Mouse (Mus musculus) forebrain, postnatal 0 days (tissue): Measurements from ENCODE around the gene Syn3. TPM values are rescaled to one million over a fixed set of nuclear protein-coding genes. Genes with fewer than 3 reads are reported as not detected.

Experiments
- ATAC-seq: fragments of 200-750 bp; cut with Nextera tagmentation; 2 replicates; pipeline ENCODE4 v1.8.0; 2017; ENCODE audit warnings: mild to moderate bottlenecking, moderate library complexity
- DNase-seq: peaks from one replicate; pipeline ENCODE4 v3.0.0-alpha.2; 2015
- H3K27ac ChIP-seq: fragments of 300-500 bp; sonication (generic); 2 replicates; pipeline ENCODE4 v1.5.1; 2014; ENCODE audit warnings: low read depth, mild to moderate bottlenecking, antibody characterized with exemption, low read length, moderate library complexity, mixed read lengths
- H3K27me3 ChIP-seq: fragments of 300-500 bp; sonication (generic); 2 replicates; pipeline ENCODE4 v1.6.1; 2014; ENCODE audit warnings: mild to moderate bottlenecking, low read length, mixed read lengths; ENCODE audit not compliant: insufficient read depth
- H3K36me3 ChIP-seq: fragments of 300-500 bp; sonication (generic); 2 replicates; pipeline ENCODE4 v1.6.1; 2014; ENCODE audit warnings: mild to moderate bottlenecking, moderate library complexity; ENCODE audit not compliant: insufficient read depth
- H3K4me1 ChIP-seq: fragments of 300-500 bp; sonication (generic); 2 replicates; pipeline ENCODE4 v1.6.1; 2014; ENCODE audit warnings: antibody characterized with exemption; ENCODE audit not compliant: insufficient read depth
- H3K4me2 ChIP-seq: fragments of 300-500 bp; sonication (generic); 2 replicates; pipeline ENCODE4 v1.6.1; 2014; ENCODE audit warnings: low read depth, mild to moderate bottlenecking, moderate library complexity
- H3K4me3 ChIP-seq: fragments of 300-500 bp; sonication (generic); 2 replicates; pipeline ENCODE4 v1.5.1; 2014; ENCODE audit warnings: low read depth, low read length, mixed read lengths
- H3K9ac ChIP-seq: fragments of 300-500 bp; sonication (generic); 2 replicates; pipeline ENCODE4 v1.6.1; 2014; ENCODE audit warnings: mild to moderate bottlenecking
- H3K9me3 ChIP-seq: fragments of 300-500 bp; sonication (generic); 2 replicates; pipeline ENCODE4 v1.6.1; 2016; ENCODE audit warnings: low read length
- CTCF ChIP-seq: sonication (generic); IDR thresholded peaks from 2 replicates; pipeline ENCODE4 v1.5.1; 2016; ENCODE audit warnings: antibody characterized with exemption, control low read depth, low read depth
- WGBS: fragments of 180-500 bp; shearing (Covaris S2); extraction: QIAGEN DNeasy Blood & Tissue Kit; methylation state at CpG from one replicate; pipeline ENCODE4 v1.1.7; 2014; 5-methylcytosine and 5-hydroxymethylcytosine counted together
- polyA plus RNA-seq: library from polyadenylated mRNA; unstranded; fragments of >200 nt; fragmentation: Nextera tagmentation; extraction: Ambion mirVana; gene quantifications from 2 replicates; pipeline ENCODE4 v1.2.1, GENCODE M21; 2015
- total RNA-seq: library from RNA; depleted of rRNA; stranded (reverse); fragments of >200 nt; gene quantifications from 2 replicates; pipeline ENCODE4 v1.2.3, GENCODE M21; 2014

Syn3 gene
- total and polyA plus RNA-seq, 2 experiments from 2014 or later, result 16.4 to 47.6 TPM

GRCm38 (mm10) chr10:86389913-86390312, 108.8 kb downstream of the Syn3 start:
- no peak for TF ChIP-seq CTCF
- 13% methylated on average over 2 of the region's 2 CpGs for WGBS

GRCm38 (mm10) chr10:86389357-86389756, 109.3 kb downstream of the Syn3 start:
- no peaks in the 10 kb centered on the region for H3K9me3 ChIP-seq
- 75% methylated on average over 3 of the region's 3 CpGs for WGBS
- DNase-seq (no peak), ATAC-seq (no peak)
- peaks cover 4% of the 10 kb centered on the region; the same call in 1 of the 2 replicates for H3K4me1 ChIP-seq
- H3K36me3 ChIP-seq, result no peaks in the 10 kb centered on the region
- no peak for TF ChIP-seq CTCF
- H3K4me3 ChIP-seq, result no peak overlapping the region
- no peak overlapping the region for H3K27ac ChIP-seq
- H3K9ac ChIP-seq, result no peak overlapping the region
- no peak overlapping the region for H3K4me2 ChIP-seq
- no peaks in the 10 kb centered on the region for H3K27me3 ChIP-seq

More at GRCm38 (mm10) chr10:86389913-86390312, 108.8 kb downstream of the Syn3 start:
- Histone ChIP-seq H3K9me3 (0 out of 2 replicates have a peak, but pooled peaks cover 3% of the 10 kb centered on the region), H3K4me1 (peaks cover 4% of the 10 kb centered on the region; the same call in 1 of the 2 replicates), H3K27ac (no peak overlapping the region), H3K27me3 (no peaks in the 10 kb centered on the region), H3K4me2 (no peak overlapping the region), H3K36me3 (no peaks in the 10 kb centered on the region), H3K9ac (no peak overlapping the region), H3K4me3 (no peak overlapping the region)
- ATAC-seq, result peak; percentile 78
- peak; percentile 38 for DNase-seq

- no peak overlapping the region for H3K4me2 ChIP-seq
- WGBS, result 62% methylated on average over 6 of the region's 6 CpGs
- peaks cover 4% of the 10 kb centered on the region; the same call in 1 of the 2 replicates for H3K4me1 ChIP-seq
- H3K9ac ChIP-seq, result no peak overlapping the region
- H3K4me3 ChIP-seq, result no peak overlapping the region
- ATAC-seq (peak; percentile 47), DNase-seq (peak; percentile 42)
- TF ChIP-seq CTCF, result no peak
- H3K9me3 ChIP-seq, result no peaks in the 10 kb centered on the region
- no peaks in the 10 kb centered on the region for H3K36me3 ChIP-seq
- 0 out of 2 replicates have a peak overlapping the region, but pooled peaks have one; percentile 35 for H3K27ac ChIP-seq
- H3K27me3 ChIP-seq, result no peaks in the 10 kb centered on the region
Observed at GRCm38 (mm10) chr10:86388803-86389202, 109.9 kb downstream of the Syn3 start.

- H3K4me2 ChIP-seq, result no peak overlapping the region
- no peaks in the 10 kb centered on the region for H3K9me3 ChIP-seq
- no peaks in the 10 kb centered on the region for H3K36me3 ChIP-seq
- ATAC-seq, result peak; percentile 19; the same call in 1 of the 2 replicates
- TF ChIP-seq CTCF, result no peak
- H3K4me1 ChIP-seq, result peaks cover 4% of the 10 kb centered on the region; the same call in 1 of the 2 replicates
- 62% methylated on average over 5 of the region's 5 CpGs for WGBS
- H3K27me3 ChIP-seq, result no peaks in the 10 kb centered on the region
- no peak overlapping the region for H3K4me3 ChIP-seq
- DNase-seq, result peak; percentile 76
- H3K9ac ChIP-seq, result no peak overlapping the region
- peak overlapping the region; percentile 21; the same call in 1 of the 2 replicates for H3K27ac ChIP-seq
Observed at GRCm38 (mm10) chr10:86387821-86388440, 110.8 kb downstream of the Syn3 start.

DNA sequence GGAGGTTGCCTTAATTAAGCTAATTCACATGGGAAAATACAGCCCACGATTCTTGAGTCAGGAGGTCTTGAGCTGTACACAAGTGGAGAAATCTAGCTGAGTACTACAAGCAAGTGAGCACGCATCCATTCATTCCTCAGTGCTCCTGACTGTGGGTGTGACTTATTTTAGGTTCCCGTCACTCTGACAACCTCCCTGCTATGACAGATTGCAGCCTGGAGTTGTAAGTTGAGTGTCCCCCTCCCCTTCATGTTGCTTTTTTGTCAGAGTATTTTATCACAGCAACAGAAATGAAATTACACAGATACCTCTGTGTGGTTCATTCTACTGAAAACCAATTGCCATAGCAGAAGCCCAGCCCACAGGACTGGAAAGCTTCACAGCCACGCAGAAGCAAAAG, 112.5 kb downstream of the Syn3 start:
- 60% methylated on average over 4 of the region's 4 CpGs for WGBS

GRCm38 (mm10) chr10:86385656-86386055, 113.0 kb downstream of the Syn3 start:
- ATAC-seq, result no peak
- 75% methylated on average over 4 of the region's 4 CpGs for WGBS

More for the DNA sequence above, 112.5 kb downstream of the Syn3 start:
- Histone ChIP-seq H3K4me1 (peaks cover 4% of the 10 kb centered on the region; the same call in 1 of the 2 replicates), H3K9me3 (no peaks in the 10 kb centered on the region), H3K4me3 (no peak overlapping the region), H3K27me3 (no peaks in the 10 kb centered on the region), H3K27ac (no peak overlapping the region), H3K9ac (no peak overlapping the region), H3K4me2 (no peak overlapping the region), H3K36me3 (no peaks in the 10 kb centered on the region; the same call in 1 of the 2 replicates)
- no peak for DNase-seq
- TF ChIP-seq CTCF, result no peak
- ATAC-seq, result peak; percentile 40

DNA sequence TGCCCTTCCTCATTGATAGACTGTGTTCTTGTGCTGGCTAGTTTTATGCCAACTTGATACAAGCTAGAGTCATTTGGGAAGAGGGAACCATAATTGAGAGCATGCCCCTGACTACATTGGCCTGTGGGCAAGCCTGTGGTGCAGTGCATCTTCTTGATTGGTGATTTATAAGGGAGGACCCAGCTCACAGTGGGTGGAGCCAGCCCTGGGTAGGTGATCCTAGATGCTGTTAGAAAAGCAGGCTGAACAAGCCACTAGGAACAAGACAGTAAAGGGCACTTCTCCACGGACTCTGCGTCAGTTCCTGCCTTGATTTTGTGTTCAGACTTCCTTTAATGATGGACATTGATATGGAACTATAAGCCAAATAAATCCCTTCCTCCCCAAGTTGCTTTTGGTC, 114.0 kb downstream of the Syn3 start:
- no peak for ATAC-seq
- Histone ChIP-seq H3K4me1 (no peaks in the 10 kb centered on the region; the same call in 1 of the 2 replicates), H3K9me3 (no peaks in the 10 kb centered on the region), H3K4me3 (no peak overlapping the region), H3K36me3 (no peaks in the 10 kb centered on the region; the same call in 1 of the 2 replicates), H3K27ac (no peak overlapping the region), H3K9ac (no peak overlapping the region), H3K27me3 (no peaks in the 10 kb centered on the region), H3K4me2 (no peak overlapping the region)
- no peak for TF ChIP-seq CTCF
- no peak for DNase-seq
- 99% methylated on average over 2 of the region's 2 CpGs for WGBS

More at GRCm38 (mm10) chr10:86385656-86386055, 113.0 kb downstream of the Syn3 start:
- no peak overlapping the region for H3K4me2 ChIP-seq
- H3K27ac ChIP-seq, result no peak overlapping the region
- no peak overlapping the region for H3K4me3 ChIP-seq
- no peaks in the 10 kb centered on the region; the same call in 1 of the 2 replicates for H3K36me3 ChIP-seq
- no peaks in the 10 kb centered on the region for H3K9me3 ChIP-seq
- no peak for DNase-seq
- no peak overlapping the region for H3K9ac ChIP-seq
- H3K27me3 ChIP-seq, result no peaks in the 10 kb centered on the region
- peaks cover 4% of the 10 kb centered on the region; the same call in 1 of the 2 replicates for H3K4me1 ChIP-seq
- no peak for TF ChIP-seq CTCF
